Mouse (Mus musculus) kidney, adult 2 months (tissue): ENCODE measurements around the gene Oaf.

ENCODE experiments used
- CTCF ChIP-seq: fragments of 200-500 bp; conservative IDR thresholded peaks from 2 replicates; pipeline ENCODE4 v1.5.1; 2011; ENCODE audit warnings: low read depth, mild to moderate bottlenecking, control low read depth, low read length, moderate library complexity, mixed read lengths; ENCODE audit not compliant: insufficient read depth, insufficient read length
- POLR2A ChIP-seq: fragments of 200-500 bp; IDR thresholded peaks from one replicate; pipeline ENCODE4 v1.6.1; 2011; ENCODE audit warnings: low read depth, low read length, control low read depth

DNA sequence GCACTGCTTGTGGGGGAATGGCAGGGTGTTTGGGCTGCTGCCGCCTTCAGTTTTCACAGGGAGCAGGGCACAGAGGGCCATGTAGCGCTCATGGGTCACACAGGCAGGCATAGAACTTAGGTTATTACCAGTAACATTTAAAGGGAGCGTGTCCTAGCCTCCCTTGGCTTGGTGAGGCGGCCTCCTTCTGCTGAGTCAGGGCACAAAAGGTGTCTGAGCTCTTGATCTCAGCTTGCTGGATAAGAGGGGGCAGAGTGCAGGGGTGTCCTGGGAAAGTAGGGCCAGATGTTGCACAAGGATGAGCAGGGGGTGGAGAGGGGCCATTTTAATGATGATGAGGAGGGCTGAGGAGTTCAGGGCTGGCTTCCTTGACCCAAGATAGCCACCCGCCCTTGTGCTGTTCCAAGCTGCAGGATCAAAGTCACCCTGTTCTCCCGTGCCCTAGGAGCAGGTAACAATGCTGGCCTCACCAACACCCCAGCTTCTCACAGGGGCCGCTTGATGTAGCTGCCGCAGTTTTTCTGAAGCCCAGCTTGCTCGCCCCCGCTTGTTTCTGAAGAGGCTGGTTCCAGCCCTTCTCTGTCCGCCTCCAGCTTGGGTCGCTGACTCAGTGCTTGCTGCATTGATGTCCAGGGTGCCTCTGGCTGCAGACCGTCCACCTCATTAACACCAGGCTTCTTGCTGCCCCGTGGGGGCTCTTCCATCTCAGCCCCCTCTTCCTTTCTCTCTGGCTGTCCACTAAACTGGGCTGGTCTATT is 32.2 kb upstream of the Oaf start:
- no peak for TF ChIP-seq POLR2A
- no peak for TF ChIP-seq CTCF
